Mouse (Mus musculus) B cell, adult 62 days (primary cell): Measurements from ENCODE around the gene Abhd12. TPM values are rescaled to one million over a fixed set of nuclear protein-coding genes. Genes with fewer than 3 reads are reported as not detected.

Experiments used
- total RNA-seq: library from RNA; stranded (reverse); gene quantifications from 4 replicates; pipeline ENCODE4 v1.2.4, GENCODE M21; 2023

The Abhd12 gene
- 56.2 to 72.1 TPM (median 59.0 TPM) in 4 replicates for total RNA-seq

GRCm38 (mm10) chr2:150904272-150904935, at the start of gene Abhd12:
Gene Abhd12 (minus strand): TSS chr2:150904741.

GRCm38 (mm10) chr2:150904936-150905450, 452 bp upstream of the Abhd12 start, which contains the start of gene Gins1:
Gene Gins1 (plus strand): TSS chr2:150905400.

DNA sequence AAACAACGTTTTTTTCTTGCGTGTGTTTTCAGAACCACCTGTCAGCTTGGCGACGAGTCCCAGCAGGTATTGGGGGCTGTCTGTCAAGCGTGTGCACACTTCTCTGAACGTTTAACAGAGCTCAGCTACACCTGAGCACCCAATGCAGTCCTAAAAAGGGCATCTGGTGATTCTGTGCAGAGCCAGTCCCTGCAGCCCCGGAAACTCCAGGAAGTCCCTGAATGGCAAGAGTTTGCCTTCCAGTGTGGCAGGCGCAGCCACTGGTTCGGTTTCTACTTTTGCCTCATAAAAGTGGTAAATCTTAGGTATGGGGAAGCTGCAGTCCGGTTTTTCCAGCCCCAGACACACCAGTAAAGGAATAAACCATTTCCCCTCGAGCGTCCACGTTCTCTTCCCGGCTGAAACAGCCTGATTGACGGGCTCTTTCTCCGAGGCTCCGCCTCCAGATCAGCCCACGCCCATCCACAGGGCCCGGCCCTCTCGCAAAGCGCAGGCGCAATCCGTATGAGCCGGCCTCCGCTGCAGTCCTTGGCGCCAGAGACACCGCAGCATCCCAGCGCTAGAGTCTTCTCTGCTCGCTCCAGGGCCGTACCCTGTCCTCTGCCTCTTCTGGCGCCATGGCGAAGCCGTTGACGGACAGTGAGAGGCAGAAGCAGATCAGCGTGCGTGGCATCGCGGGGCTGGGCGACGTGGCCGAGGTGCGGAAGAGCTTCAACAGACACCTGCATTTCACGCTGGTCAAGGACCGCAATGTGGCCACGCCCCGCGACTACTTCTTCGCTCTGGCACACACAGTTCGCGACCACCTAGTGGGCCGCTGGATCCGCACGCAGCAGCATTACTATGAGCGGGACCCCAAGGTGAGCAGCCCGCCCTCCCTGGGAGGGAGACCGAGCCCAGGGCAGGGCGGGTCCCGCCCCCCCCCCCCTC, 118.0 kb downstream of the Abhd12 start, which contains the start of gene Pygb:
Pygb (plus strand) TSS at position 485 of the 930 bp plus-strand sequence.

Other genes with a start within 250 kb of the Abhd12 start
- gene Acss1, start 236.2 kb downstream of the Abhd12 start, total RNA-seq = 72.7 to 88.6 TPM (median 77.1 TPM) in 4 replicates
- gene Vsx1, start 215.4 kb downstream of the Abhd12 start, total RNA-seq = not detected in 4 replicates
- 26.1 to 29.0 TPM (median 26.4 TPM) in 4 replicates for gene Entpd6, start 155.7 kb downstream of the Abhd12 start, total RNA-seq
- 45.4 to 58.2 TPM (median 49.1 TPM) in 4 replicates for gene Pygb, start 118.0 kb downstream of the Abhd12 start, total RNA-seq
- gene Gins1, start 659 bp upstream of the Abhd12 start, total RNA-seq = 3.9 to 5.2 TPM (median 4.7 TPM) in 4 replicates
- 0.91 TPM in 1 of 4 replicates, not detected in the others for gene Ninl, start 134.6 kb upstream of the Abhd12 start, total RNA-seq
- 6.3 to 9.9 TPM (median 7.0 TPM) in 4 replicates for gene Nanp, start 134.7 kb upstream of the Abhd12 start, total RNA-seq
- gene Gm14151, start 187.6 kb upstream of the Abhd12 start, total RNA-seq = not detected in 4 replicates
- gene Gm14147, start 193.5 kb upstream of the Abhd12 start, total RNA-seq = not detected in 4 replicates